Mouse (Mus musculus) liver, postnatal 0 days (tissue): ENCODE measurements around the gene Lemd2. TPM values are rescaled to one million over a fixed set of nuclear protein-coding genes. Genes with fewer than 3 reads are reported as not detected.

Experiments used
- ATAC-seq: fragments of 200-750 bp; cut with Nextera tagmentation; 2 replicates; pipeline ENCODE4 v1.8.0; 2017; ENCODE audit warnings: mild to moderate bottlenecking, moderate library complexity
- DNase-seq: peaks from one replicate; pipeline ENCODE4 v3.0.0-alpha.2; 2016
- H3K27ac ChIP-seq: fragments of 300-500 bp; sonication (generic); 2 replicates; pipeline ENCODE4 v1.5.1; 2014; ENCODE audit warnings: antibody characterized with exemption, moderate library complexity, mild to moderate bottlenecking, low read depth
- H3K27me3 ChIP-seq: fragments of 300-500 bp; sonication (generic); 2 replicates; pipeline ENCODE4 v1.6.1; 2014; ENCODE audit warnings: low read length, control low read depth, mixed read lengths; ENCODE audit not compliant: insufficient read depth
- H3K36me3 ChIP-seq: fragments of 300-500 bp; sonication (generic); replicated peaks from 2 replicates; pipeline ENCODE4 v1.6.1; 2014; ENCODE audit warnings: mild to moderate bottlenecking, control low read depth, low read length, moderate library complexity, mixed read lengths; ENCODE audit not compliant: insufficient read depth
- H3K4me1 ChIP-seq: fragments of 300-500 bp; sonication (generic); 2 replicates; pipeline ENCODE4 v1.6.1; 2014; ENCODE audit warnings: antibody characterized with exemption, mild to moderate bottlenecking, control low read depth; ENCODE audit not compliant: insufficient read depth
- H3K4me2 ChIP-seq: fragments of 300-500 bp; sonication (generic); 2 replicates; pipeline ENCODE4 v1.6.1; 2014; ENCODE audit warnings: low read depth, mild to moderate bottlenecking, low read length, moderate library complexity, mixed read lengths
- H3K4me3 ChIP-seq: fragments of 300-500 bp; sonication (generic); 2 replicates; pipeline ENCODE4 v1.5.1; 2014; ENCODE audit warnings: low read depth, low read length
- H3K9ac ChIP-seq: fragments of 300-500 bp; sonication (generic); replicated peaks from 2 replicates; pipeline ENCODE4 v1.6.1; 2014; ENCODE audit warnings: mild to moderate bottlenecking, moderate library complexity
- H3K9me3 ChIP-seq: fragments of 300-500 bp; sonication (generic); 2 replicates; pipeline ENCODE4 v1.6.1; 2016; ENCODE audit warnings: mild to moderate bottlenecking, control low read depth, low read length, mixed read lengths
- CTCF ChIP-seq: sonication (generic); IDR thresholded peaks from 2 replicates; pipeline ENCODE4 v1.5.1; 2016; ENCODE audit warnings: antibody characterized with exemption, low read depth
- EP300 ChIP-seq: IDR thresholded peaks from 2 replicates; pipeline ENCODE4 v1.6.1; 2016; ENCODE audit warnings: antibody characterized with exemption, low read depth, mild to moderate bottlenecking
- WGBS: fragments of 180-500 bp; shearing (Covaris S2); extraction: QIAGEN DNeasy Blood & Tissue Kit; methylation state at CpG from one replicate; pipeline ENCODE4 v1.1.7; 2014; ENCODE audit not compliant: insufficient replicate concordance; 5-methylcytosine and 5-hydroxymethylcytosine counted together
- polyA plus RNA-seq: library from polyadenylated mRNA; unstranded; fragments of >200 nt; fragmentation: Nextera tagmentation; extraction: Ambion mirVana; gene quantifications from 2 replicates; pipeline ENCODE4 v1.2.1, GENCODE M21; 2015

The Lemd2 gene
- polyA plus RNA-seq, 1 experiment from 2014 or later = 4.7 TPM

- ATAC-seq (no peak), DNase-seq (peak; percentile 71)
- no peaks in the 10 kb centered on the region for H3K4me1 ChIP-seq
- H3K4me3 ChIP-seq = no peak overlapping the region
- no peak overlapping the region for H3K27ac ChIP-seq
- H3K27me3 ChIP-seq = 0 out of 2 replicates have a peak, but pooled peaks cover 5% of the 10 kb centered on the region
- no peak for TF ChIP-seq CTCF
- no peak for TF ChIP-seq EP300
- H3K9ac ChIP-seq = no peak overlapping the region
- WGBS = 24% methylated on average over 11 of the region's 11 CpGs
- no peak overlapping the region for H3K4me2 ChIP-seq
- no peaks in the 10 kb centered on the region for H3K9me3 ChIP-seq
- no peaks in the 10 kb centered on the region for H3K36me3 ChIP-seq
Measured at GRCm38 (mm10) chr17:27228216-27228915, 24.1 kb upstream of the Lemd2 start.

GRCm38 (mm10) chr17:27227258-27227657 lies 23.0 kb upstream of the Lemd2 start:
- Histone ChIP-seq H3K9ac (no peak overlapping the region), H3K27me3 (0 out of 2 replicates have a peak, but pooled peaks cover 5% of the 10 kb centered on the region), H3K4me3 (no peak overlapping the region), H3K4me2 (no peak overlapping the region), H3K36me3 (no peaks in the 10 kb centered on the region), H3K4me1 (no peaks in the 10 kb centered on the region), H3K27ac (no peak overlapping the region), H3K9me3 (no peaks in the 10 kb centered on the region)
- 66% methylated on average over 7 of the region's 7 CpGs for WGBS
- no peak for DNase-seq
- ATAC-seq = no peak
- no peak for TF ChIP-seq CTCF
- TF ChIP-seq EP300 = no peak

GRCm38 (mm10) chr17:27226701-27227100 lies 22.4 kb upstream of the Lemd2 start:
- Histone ChIP-seq H3K27ac (no peak overlapping the region), H3K4me3 (no peak overlapping the region), H3K9ac (no peak overlapping the region), H3K4me2 (no peak overlapping the region), H3K27me3 (0 out of 2 replicates have a peak, but pooled peaks cover 5% of the 10 kb centered on the region), H3K36me3 (no peaks in the 10 kb centered on the region), H3K4me1 (no peaks in the 10 kb centered on the region), H3K9me3 (no peaks in the 10 kb centered on the region)
- no peak for ATAC-seq
- no peak for DNase-seq
- 30% methylated on average over 3 of the region's 3 CpGs for whole genome bisulfite sequencing
- TF ChIP-seq CTCF = no peak
- no peak for TF ChIP-seq EP300

GRCm38 (mm10) chr17:27225801-27226200 lies 21.5 kb upstream of the Lemd2 start:
- H3K4me1 ChIP-seq = no peaks in the 10 kb centered on the region
- no peaks in the 10 kb centered on the region for H3K36me3 ChIP-seq
- H3K4me3 ChIP-seq = no peak overlapping the region
- H3K9me3 ChIP-seq = no peaks in the 10 kb centered on the region
- DNase-seq (no peak), ATAC-seq (no peak)
- no peak overlapping the region for H3K9ac ChIP-seq
- H3K4me2 ChIP-seq = no peak overlapping the region
- H3K27ac ChIP-seq = no peak overlapping the region
- H3K27me3 ChIP-seq = 0 out of 2 replicates have a peak, but pooled peaks cover 5% of the 10 kb centered on the region
- 70% methylated on average over 10 of the region's 10 CpGs for WGBS
- TF ChIP-seq EP300 (no peak), CTCF (no peak)

GRCm38 (mm10) chr17:27223821-27224220 lies 19.6 kb upstream of the Lemd2 start:
- Histone ChIP-seq H3K27ac (no peak overlapping the region), H3K4me3 (no peak overlapping the region), H3K4me1 (no peaks in the 10 kb centered on the region), H3K9me3 (no peaks in the 10 kb centered on the region), H3K9ac (no peak overlapping the region), H3K4me2 (no peak overlapping the region), H3K36me3 (no peaks in the 10 kb centered on the region), H3K27me3 (no peaks in the 10 kb centered on the region)
- DNase-seq (no peak), ATAC-seq (no peak)
- WGBS = 82% methylated on average over 6 of the region's 6 CpGs
- TF ChIP-seq EP300 = no peak
- no peak for TF ChIP-seq CTCF

GRCm38 (mm10) chr17:27221562-27221961 lies 17.3 kb upstream of the Lemd2 start:
- Histone ChIP-seq H3K4me1 (no peaks in the 10 kb centered on the region), H3K27me3 (no peaks in the 10 kb centered on the region), H3K27ac (no peak overlapping the region), H3K9me3 (no peaks in the 10 kb centered on the region), H3K36me3 (no peaks in the 10 kb centered on the region), H3K9ac (no peak overlapping the region), H3K4me2 (no peak overlapping the region), H3K4me3 (no peak overlapping the region)
- TF ChIP-seq EP300 (no peak), CTCF (no peak)
- no peak for DNase-seq
- WGBS = 84% methylated on average over 16 of the region's 16 CpGs
- ATAC-seq = no peak
